Mouse (Mus musculus) neural tube, postnatal 0 days (tissue): Measurements from ENCODE around the gene Tbc1d2b. TPM values are rescaled to one million over a fixed set of nuclear protein-coding genes. Genes with fewer than 3 reads are reported as not detected.

ENCODE experiments used
- polyA plus RNA-seq: library from polyadenylated mRNA; unstranded; fragments of >200 nt; fragmentation: Nextera tagmentation; extraction: Ambion mirVana; gene quantifications from 2 replicates; pipeline ENCODE4 v1.2.1, GENCODE M21; 2015

Tbc1d2b gene
- polyA plus RNA-seq, result 4.1 and 4.9 TPM in 2 replicates

GRCm38 (mm10) chr9:90270193-90270943, at the start of gene Tbc1d2b:
Gene Tbc1d2b (minus strand): TSS chr9:90270804.

GRCm38 (mm10) chr9:90162926-90163748, 107.5 kb downstream of the Tbc1d2b start, which contains the start of gene Adamts7:
Gene Adamts7 (plus strand): TSS chr9:90163069.

Other genes with a start within 250 kb of the Tbc1d2b start
- 57.8 and 71.8 TPM in 2 replicates for gene Ctsh, start 216.7 kb downstream of the Tbc1d2b start, polyA plus RNA-seq
- 476 and 513 TPM in 2 replicates for gene Morf4l1, start 156.0 kb downstream of the Tbc1d2b start, polyA plus RNA-seq
- 2.7 and 3.2 TPM in 2 replicates for gene Adamts7, start 107.7 kb downstream of the Tbc1d2b start, polyA plus RNA-seq